In genomic region chr10:25643518-25643993, GRCm38 (mm10) we compare ENCODE assay signal across 15 mouse cellular contexts.
DNase-seq lines count a peak whose midpoint lies in the region; ATAC-seq and TF ChIP-seq lines count a peak whose summit lies in the region.
"Had no signal": no experiment of that assay in that cellular context is flagged by ENCODE, and none has a peak within 500 bp of the region (broad histone marks: within the 10 kb centered on the region; RNA-seq: fewer than 3 reads in every experiment).

No protein-coding gene starts in this region.

- H3K4me2 ChIP-seq in intestine, embryonic 14.5 days (ENCODE audit: low read length) = no peak overlapping the region
- H3K4me2 ChIP-seq in intestine, postnatal 0 days (replicated peaks; ENCODE audit: low read depth) = no peak overlapping the region
- H3K4me2 ChIP-seq in myocyte (ENCODE audit: low read depth) = peak overlapping the region; percentile 14
- H3K4me2 ChIP-seq: kidney, embryonic 15.5 days; limb, embryonic 13.5 days; midbrain, embryonic 12.5 days had no signal

- no peaks in the 10 kb centered on the region for H3K27me3 ChIP-seq in intestine, embryonic 14.5 days (replicated peaks; ENCODE audit: control insufficient read depth, insufficient read depth, low read length)
- H3K27me3 ChIP-seq in intestine, postnatal 0 days (replicated peaks; ENCODE audit: control insufficient read depth, insufficient read depth, low read length) = no peaks in the 10 kb centered on the region
- no peaks in the 10 kb centered on the region for H3K27me3 ChIP-seq in myocyte (ENCODE audit: control insufficient read depth, insufficient read depth, insufficient read length)
- H3K27me3 ChIP-seq: kidney, embryonic 15.5 days; limb, embryonic 13.5 days; midbrain, embryonic 12.5 days had no signal

- H3K27ac ChIP-seq in intestine, embryonic 14.5 days (ENCODE audit: low read depth) = 0 out of 2 replicates have a peak overlapping the region, but pooled peaks have one; percentile 12
- H3K27ac ChIP-seq in intestine, postnatal 0 days (ENCODE audit: low read depth, low read length) = no peak overlapping the region
- H3K27ac ChIP-seq: heart, adult 2 months; limb, embryonic 13.5 days; midbrain, embryonic 12.5 days had no signal

- TF ChIP-seq CTCF in intestine, postnatal 0 days (IDR thresholded peaks at IDR 0.05; ENCODE audit: low read depth) = no peak

- H3ac ChIP-seq in myocyte (ENCODE audit: control insufficient read depth, insufficient read length) = no peak overlapping the region

- no peak overlapping the region for H3K4me3 ChIP-seq in intestine, embryonic 14.5 days (ENCODE audit: low read depth, low read length)
- no peak overlapping the region for H3K4me3 ChIP-seq in intestine, postnatal 0 days (ENCODE audit: low read depth, low read length)
- H3K4me3 ChIP-seq in myocyte = no peak overlapping the region
- H3K4me3 ChIP-seq: heart, adult 2 months; kidney, embryonic 15.5 days; limb, embryonic 13.5 days; midbrain, embryonic 12.5 days had no signal

- 26% methylated on average over 3 of the region's 3 CpGs for WGBS in intestine, embryonic 14.5 days
- WGBS in intestine, postnatal 0 days = 43% methylated on average over 3 of the region's 3 CpGs

- peaks cover 3% of the 10 kb centered on the region; the same call in 1 of the 2 replicates for H3K4me1 ChIP-seq in intestine, embryonic 14.5 days (replicated peaks; ENCODE audit: control insufficient read depth, insufficient read depth, low read length)
- H3K4me1 ChIP-seq in intestine, postnatal 0 days (replicated peaks; ENCODE audit: control insufficient read depth, insufficient read depth, low read length) = no peaks in the 10 kb centered on the region
- H3K4me1 ChIP-seq: kidney, embryonic 15.5 days; limb, embryonic 13.5 days; midbrain, embryonic 12.5 days had no signal

- no peaks in the 10 kb centered on the region for H3K9me3 ChIP-seq in intestine, embryonic 14.5 days (ENCODE audit: control insufficient read depth, low read length)
- H3K9me3 ChIP-seq in intestine, postnatal 0 days (ENCODE audit: control insufficient read depth) = 0 out of 2 replicates have a peak, but pooled peaks cover 2% of the 10 kb centered on the region
- H3K9me3 ChIP-seq: G1E; kidney, embryonic 15.5 days; limb, embryonic 13.5 days; midbrain, embryonic 12.5 days had no signal

- ATAC-seq in intestine, embryonic 14.5 days (replicated peaks; ENCODE audit: low FRiP score, low TSS enrichment, low read depth) = peak; percentile 72; the same call in 1 of the 2 replicates
- ATAC-seq in intestine, postnatal 0 days = no peak

- no peak for TF ChIP-seq POLR2A in myocyte (IDR thresholded peaks at IDR 0.05; ENCODE audit: insufficient read length, low read depth)

- H3K9ac ChIP-seq in intestine, embryonic 14.5 days (ENCODE audit: low read length) = no peak overlapping the region
- no peak overlapping the region for H3K9ac ChIP-seq in intestine, postnatal 0 days (ENCODE audit: low read depth, low read length)
- H3K9ac ChIP-seq: kidney, embryonic 15.5 days; limb, embryonic 13.5 days; midbrain, embryonic 12.5 days had no signal

- H3K36me3 ChIP-seq in intestine, embryonic 14.5 days (ENCODE audit: control insufficient read depth, insufficient read depth, low read length) = no peaks in the 10 kb centered on the region
- H3K36me3 ChIP-seq in intestine, postnatal 0 days (ENCODE audit: control insufficient read depth, insufficient read depth) = no peaks in the 10 kb centered on the region
- H3K36me3 ChIP-seq in myocyte (ENCODE audit: control insufficient read depth, insufficient read depth) = no peaks in the 10 kb centered on the region
- H3K36me3 ChIP-seq: G1E; kidney, embryonic 15.5 days; limb, embryonic 13.5 days; midbrain, embryonic 12.5 days had no signal

- DNase-seq in intestine, embryonic 14.5 days (ENCODE audit: low spot score) = no peak
- DNase-seq in MN1 (ENCODE audit: low spot score) = peak; percentile 52
- DNase-seq in adrenal gland, postnatal 25 days = peak; percentile 10
- DNase-seq in layer of hippocampus, adult 9-11 months = no peak
- no peak for DNase-seq in lung, postnatal 25 days (ENCODE audit: low spot score)
- DNase-seq: cerebellum, adult 2 months; heart, adult 2 months; layer of hippocampus, postnatal 36 days; right cerebral cortex, postnatal 14 days had no signal

- H3K79me2 ChIP-seq in myocyte (ENCODE audit: control insufficient read depth, insufficient read depth) = no peaks in the 10 kb centered on the region

TF ChIP-seq in myocyte, 11 proteins besides CTCF, POLR2A, EP300 and RAD21:
- no peak for TF ChIP-seq USF1 (IDR thresholded peaks at IDR 0.05; ENCODE audit: low read depth)
- no peak for TF ChIP-seq MYOG (IDR thresholded peaks at IDR 0.05; ENCODE audit: control insufficient read depth in 1 of 3, insufficient read depth in 1 of 3, insufficient read length in 2 of 3, low read depth in 2 of 3)
- TF ChIP-seq E2F4 (IDR thresholded peaks at IDR 0.05; ENCODE audit: insufficient read depth) = no peak
- TF ChIP-seq TCF12 (IDR thresholded peaks at IDR 0.05; ENCODE audit: insufficient read depth, poor library complexity, severe bottlenecking) = no peak
- no peak for TF ChIP-seq MYOD1 (IDR thresholded peaks at IDR 0.05; ENCODE audit: control insufficient read depth in 1 of 3, insufficient read length in 2 of 3, low read depth in 2 of 3)
- TF ChIP-seq REST (IDR thresholded peaks at IDR 0.05; ENCODE audit: insufficient read depth, insufficient read length) = no peak
- no peak for TF ChIP-seq SRF (IDR thresholded peaks at IDR 0.05; ENCODE audit: control insufficient read depth, insufficient read length, low read depth)
- TF ChIP-seq TCF3 (IDR thresholded peaks at IDR 0.05; ENCODE audit: insufficient read length, low read depth) = no peak
- TF ChIP-seq CEBPB (IDR thresholded peaks at IDR 0.05; ENCODE audit: insufficient read depth, poor library complexity, severe bottlenecking) = no peak
- no peak for TF ChIP-seq MAX (IDR thresholded peaks at IDR 0.05; ENCODE audit: low read depth)
- no peak for TF ChIP-seq POLR2AphosphoS2 (IDR thresholded peaks at IDR 0.05; ENCODE audit: insufficient read length, low read depth)

Comparison
In these comparisons a context has a peak if more than half of its experiments do, and no peak if none do; other contexts are left out.
1. DNase-seq: peak in MN1 (single experiment) and adrenal gland, postnatal 25 days (single experiment); none in intestine, embryonic 14.5 days (single experiment), layer of hippocampus, adult 9-11 months (single experiment) and lung, postnatal 25 days (single experiment).